Mouse (Mus musculus): Measurements from ENCODE around the gene Cdh24.

DNA sequence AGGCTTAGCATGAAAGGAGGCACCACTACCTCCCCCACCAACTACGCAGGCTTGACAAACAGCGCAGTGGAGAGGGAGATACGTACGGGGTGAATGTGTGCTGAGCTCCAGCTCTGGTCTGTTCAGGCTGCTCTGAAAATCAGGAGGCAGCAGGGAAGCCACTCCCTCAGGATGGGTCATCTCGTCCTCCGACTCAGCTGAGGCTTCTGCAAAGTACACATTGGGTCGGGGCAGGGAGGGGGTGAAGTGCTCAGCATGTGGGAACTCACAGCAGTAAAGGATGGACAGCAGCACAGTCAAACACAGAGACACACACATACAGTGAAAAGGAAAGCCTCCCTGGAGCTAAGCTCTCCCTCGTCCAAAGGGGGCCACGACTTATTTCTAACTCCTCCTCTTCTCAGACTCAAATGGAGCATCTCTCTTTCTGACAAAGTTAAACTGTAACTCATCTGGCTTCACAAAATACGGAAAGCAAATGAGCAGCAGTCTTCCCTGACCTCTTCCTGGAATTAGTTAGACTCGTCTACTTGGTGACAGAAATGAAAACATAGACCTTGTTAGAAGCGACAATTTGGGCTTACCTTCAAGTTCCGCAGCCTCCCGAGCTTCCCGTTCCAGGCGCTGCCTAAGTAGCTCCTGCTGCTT, 37.6 kb upstream of the Cdh24 start:
- TF ChIP-seq POLR2A (IDR thresholded peaks at IDR 0.05; ENCODE audit: borderline replicate concordance, control insufficient read depth, low read depth, low read length) (no peak), CTCF (IDR thresholded peaks at IDR 0.05; ENCODE audit: control insufficient read depth, insufficient read depth, low read length) (no peak)

Data from bone marrow, adult 2 months (tissue).